Mouse (Mus musculus): ENCODE data around the gene Endog.
A peak's percentile ranks its signal among the peaks of the same experiment; 100 is the strongest.
"Not testable (repeated sequence)": the region's sequence is repeated elsewhere in the genome, so short reads cannot be mapped to it uniquely, and the experiment has no call there.

Gene Endog

GRCm38 (mm10) chr2:30171371-30171996, at the start of gene Endog:
Gene Endog, plus strand, starts transcription at chr2:30171493.
- DNase-seq (ENCODE audit: low spot score in 2 of 2), result peak; percentile 84 to 87

GRCm38 (mm10) chr2:30122766-30123165, 48.5 kb upstream of the Endog start:
- no peak for DNase-seq (ENCODE audit: low spot score in 2 of 2)

GRCm38 (mm10) chr2:30123729-30124471, 47.4 kb upstream of the Endog start:
- no peak for DNase-seq (ENCODE audit: low spot score in 2 of 2)

- DNase-seq (ENCODE audit: low spot score in 2 of 2), result peak; percentile 93
These were observed 46.6 kb upstream of the Endog start, which contains the start of gene Zer1 for GRCm38 (mm10) chr2:30124472-30125274. Gene Zer1, minus strand, starts transcription at chr2:30124585.

GRCm38 (mm10) chr2:30128789-30129188, 42.5 kb upstream of the Endog start:
- peak in 1 of 2 experiments; percentile 51 for DNase-seq (ENCODE audit: low spot score in 2 of 2)

- no peak for DNase-seq (ENCODE audit: low spot score in 2 of 2)
These were observed 41.1 kb upstream of the Endog start for GRCm38 (mm10) chr2:30130156-30130555.

- DNase-seq (ENCODE audit: low spot score in 2 of 2), result peak in 1 of 2 experiments; percentile 27
These were observed 40.1 kb upstream of the Endog start for GRCm38 (mm10) chr2:30131240-30131639.

GRCm38 (mm10) chr2:30132801-30133612, 38.3 kb upstream of the Endog start:
- peak in 1 of 2 experiments; percentile 18 for DNase-seq (ENCODE audit: low spot score in 2 of 2)

- peak; percentile 99 for DNase-seq (ENCODE audit: low spot score in 2 of 2)
These were observed 37.5 kb upstream of the Endog start, which contains the start of gene Tbc1d13 for GRCm38 (mm10) chr2:30133613-30134377. Gene Tbc1d13, plus strand, starts transcription at chr2:30133746.

- no peak for DNase-seq (ENCODE audit: low spot score in 2 of 2)
These were observed 36.9 kb upstream of the Endog start for GRCm38 (mm10) chr2:30134378-30134711.

GRCm38 (mm10) chr2:30134928-30135620, 36.2 kb upstream of the Endog start:
- DNase-seq (ENCODE audit: low spot score in 2 of 2), result peak in 1 of 2 experiments; percentile 19

- DNase-seq (ENCODE audit: low spot score in 2 of 2), result no peak
These were observed 34.8 kb upstream of the Endog start for GRCm38 (mm10) chr2:30136458-30136857.

- DNase-seq (ENCODE audit: low spot score in 2 of 2), result not testable (repeated sequence)
These were observed 31.3 kb upstream of the Endog start for GRCm38 (mm10) chr2:30140021-30140420.

- no peak for DNase-seq (ENCODE audit: low spot score in 2 of 2)
These were observed 26.9 kb upstream of the Endog start for GRCm38 (mm10) chr2:30144436-30144835.

- no peak for DNase-seq (ENCODE audit: low spot score in 2 of 2)
These were observed 23.8 kb upstream of the Endog start for GRCm38 (mm10) chr2:30147466-30147865.

- no peak for DNase-seq (ENCODE audit: low spot score in 2 of 2)
These were observed 19.5 kb upstream of the Endog start for GRCm38 (mm10) chr2:30151840-30152239.

GRCm38 (mm10) chr2:30152616-30153015, 18.7 kb upstream of the Endog start:
- no peak for DNase-seq (ENCODE audit: low spot score in 2 of 2)

GRCm38 (mm10) chr2:30159871-30160270, 11.4 kb upstream of the Endog start:
- not testable (repeated sequence) for DNase-seq (ENCODE audit: low spot score in 2 of 2)

GRCm38 (mm10) chr2:30161809-30162208, 9.5 kb upstream of the Endog start:
- peak in 1 of 2 experiments; percentile 25 for DNase-seq (ENCODE audit: low spot score in 2 of 2)

- no peak for DNase-seq (ENCODE audit: low spot score in 2 of 2)
These were observed 6.9 kb upstream of the Endog start for GRCm38 (mm10) chr2:30164340-30164932.

All from spleen, postnatal 36 days (tissue).